In the genomic region with DNA sequence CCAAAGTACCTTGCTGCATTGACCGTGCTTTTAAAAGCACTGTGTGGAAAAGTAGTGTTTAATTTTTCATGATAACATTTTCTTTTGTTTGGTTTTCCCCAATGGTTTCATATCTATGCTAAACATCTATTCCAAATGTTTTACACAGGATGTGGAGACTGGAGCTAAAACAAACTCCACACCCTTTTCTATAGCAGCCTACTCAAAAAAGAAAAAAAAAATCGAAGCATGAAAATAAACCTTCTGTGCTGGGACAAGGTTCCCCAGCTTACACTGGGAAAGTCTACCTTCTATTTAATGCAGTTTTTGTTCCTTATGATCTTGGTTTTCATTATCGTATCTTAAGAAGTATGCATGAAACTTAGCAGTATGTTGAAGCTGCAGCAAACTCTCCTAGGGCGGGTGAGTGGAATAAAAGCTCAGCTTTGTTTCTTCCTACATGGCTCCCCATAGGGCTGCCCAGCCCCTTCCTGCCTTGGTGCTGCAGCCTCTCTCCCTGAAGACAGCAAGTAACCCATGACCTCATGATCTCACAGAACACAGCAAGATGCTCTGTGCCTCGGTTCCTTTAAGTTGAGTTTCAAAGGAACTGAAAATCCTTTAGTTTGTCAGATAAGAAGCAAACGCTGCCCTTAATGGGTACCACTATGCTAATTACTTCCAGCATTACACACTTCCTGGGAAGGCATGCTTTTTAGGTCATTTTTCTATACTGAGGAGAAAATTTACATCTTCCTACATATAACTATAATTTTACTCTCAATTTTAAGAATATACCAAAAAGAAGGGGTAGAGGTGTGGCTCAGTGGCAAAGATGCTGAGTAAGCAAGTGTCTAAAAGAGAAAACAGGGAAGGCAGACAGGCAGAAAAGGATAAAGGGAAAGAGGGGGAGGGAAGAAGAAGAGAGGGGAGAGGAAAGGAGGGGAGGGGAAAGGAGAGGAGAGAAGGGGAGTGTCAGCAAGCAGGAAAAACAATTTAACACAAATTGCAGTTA, we compare ENCODE assay signal across 8 mouse cellular contexts. TPM values are rescaled to one million over a fixed set of nuclear protein-coding genes. Genes with fewer than 3 reads are reported as not detected.
DNase-seq lines count a peak whose midpoint lies in the region; ATAC-seq and TF ChIP-seq lines count a peak whose summit lies in the region.

No protein-coding gene starts in this region.

- no peak overlapping the region for H3K4me3 ChIP-seq in lung, adult 2 months (replicated peaks; ENCODE audit: extremely low read depth, low read depth, low read length)
- no peak overlapping the region for H3K4me3 ChIP-seq in forebrain, embryonic 15.5 days
- no peak overlapping the region for H3K4me3 ChIP-seq in lung, postnatal 0 days (ENCODE audit: low read depth, low read length)
- no peak overlapping the region for H3K4me3 ChIP-seq in stomach, postnatal 0 days (ENCODE audit: low read depth, low read length)

- DNase-seq in lung, adult 18-20 months: peak; percentile 35 to 46
- no peak for DNase-seq in lung, adult 2 months
- peak; percentile 42 for DNase-seq in lung, postnatal 0 days (ENCODE audit: low spot score)
- no peak for DNase-seq in stomach, postnatal 0 days (ENCODE audit: low spot score)
- DNase-seq in adrenal gland, postnatal 10 days: no peak
- DNase-seq in urinary bladder, postnatal 10 days (ENCODE audit: low spot score): no peak
- DNase-seq in right cerebral cortex, adult 18-20 months: no peak

- no peak for TF ChIP-seq POLR2A in lung, adult 2 months (IDR thresholded peaks at IDR 0.05; ENCODE audit: borderline replicate concordance, extremely low read depth, low read depth, low read length)

- peak; percentile 69 for TF ChIP-seq EP300 in lung, postnatal 0 days (IDR thresholded peaks at IDR 0.05)
- no peak for TF ChIP-seq EP300 in stomach, postnatal 0 days (optimal IDR thresholded peaks at IDR 0.05)

- no peak overlapping the region for H3K9ac ChIP-seq in forebrain, embryonic 15.5 days (replicated peaks)
- H3K9ac ChIP-seq in lung, postnatal 0 days (replicated peaks; ENCODE audit: low read depth): no peak overlapping the region
- no peak overlapping the region for H3K9ac ChIP-seq in stomach, postnatal 0 days (ENCODE audit: low read length)

- 25% methylated on average over 6 of the region's 6 CpGs for WGBS in lung, adult 2 months
- WGBS in forebrain, embryonic 15.5 days: 33% methylated on average over 6 of the region's 6 CpGs
- 19% methylated on average over 6 of the region's 6 CpGs for WGBS in lung, postnatal 0 days
- WGBS in stomach, postnatal 0 days: 27% methylated on average over 6 of the region's 6 CpGs

- no peak overlapping the region for H3K27ac ChIP-seq in forebrain, embryonic 15.5 days (replicated peaks)
- peak overlapping the region; percentile 39 for H3K27ac ChIP-seq in lung, postnatal 0 days (ENCODE audit: low read length)
- H3K27ac ChIP-seq in stomach, postnatal 0 days (replicated peaks): peak overlapping the region; percentile 41; the same call in 1 of the 2 replicates

- no peaks in the 10 kb centered on the region for H3K9me3 ChIP-seq in forebrain, embryonic 15.5 days
- no peaks in the 10 kb centered on the region for H3K9me3 ChIP-seq in lung, postnatal 0 days (ENCODE audit: low read length)
- no peaks in the 10 kb centered on the region for H3K9me3 ChIP-seq in stomach, postnatal 0 days (ENCODE audit: control insufficient read depth, low read length)

- no peaks in the 10 kb centered on the region for H3K36me3 ChIP-seq in forebrain, embryonic 15.5 days
- no peaks in the 10 kb centered on the region for H3K36me3 ChIP-seq in lung, postnatal 0 days (ENCODE audit: insufficient read depth, low read length)
- H3K36me3 ChIP-seq in stomach, postnatal 0 days (ENCODE audit: control insufficient read depth, insufficient read depth, low read length): no peaks in the 10 kb centered on the region

- H3K4me1 ChIP-seq in lung, adult 2 months (ENCODE audit: control insufficient read depth, insufficient read depth, low read length): peaks cover 13% of the 10 kb centered on the region
- 0 out of 2 replicates have a peak, but pooled peaks cover 4% of the 10 kb centered on the region for H3K4me1 ChIP-seq in forebrain, embryonic 15.5 days
- peaks cover 8% of the 10 kb centered on the region; the same call in 1 of the 2 replicates for H3K4me1 ChIP-seq in lung, postnatal 0 days (ENCODE audit: insufficient read depth, low read depth, low read length)
- H3K4me1 ChIP-seq in stomach, postnatal 0 days (replicated peaks; ENCODE audit: control insufficient read depth, insufficient read depth): no peaks in the 10 kb centered on the region

- no peak for TF ChIP-seq CTCF in lung, adult 2 months (IDR thresholded peaks at IDR 0.05; ENCODE audit: insufficient read depth, low read length)
- no peak for TF ChIP-seq CTCF in lung, postnatal 0 days (IDR thresholded peaks at IDR 0.05)
- no peak for TF ChIP-seq CTCF in stomach, postnatal 0 days (IDR thresholded peaks at IDR 0.05; ENCODE audit: low read depth)

- H3K27me3 ChIP-seq in forebrain, embryonic 15.5 days: no peaks in the 10 kb centered on the region
- H3K27me3 ChIP-seq in lung, postnatal 0 days (replicated peaks; ENCODE audit: insufficient read depth, low read length): no peaks in the 10 kb centered on the region
- no peaks in the 10 kb centered on the region for H3K27me3 ChIP-seq in stomach, postnatal 0 days (ENCODE audit: control insufficient read depth, insufficient read depth, low read length)

- no peak overlapping the region for H3K4me2 ChIP-seq in forebrain, embryonic 15.5 days (replicated peaks)
- no peak overlapping the region for H3K4me2 ChIP-seq in lung, postnatal 0 days (replicated peaks; ENCODE audit: low read depth, low read length)
- no peak overlapping the region for H3K4me2 ChIP-seq in stomach, postnatal 0 days (replicated peaks; ENCODE audit: low read depth)

- 0 out of 2 replicates have a peak, but pooled peaks have one; percentile 29 for ATAC-seq in forebrain, embryonic 15.5 days (replicated peaks)
- peak; percentile 76 for ATAC-seq in lung, postnatal 0 days
- ATAC-seq in stomach, postnatal 0 days (ENCODE audit: low FRiP score, low TSS enrichment): no peak

RNA-seq across cellular contexts. Expression of gene Cep85l, which starts 34.6 kb away (rescaled TPM):
- polyA plus RNA-seq in lung, adult 2 months (2012; rRNA removed): 6.5 and 7.5 TPM in 2 replicates
- polyA plus RNA-seq in forebrain, embryonic 15.5 days (2015; fragmentation: Nextera tagmentation; extraction: Ambion mirVana): 9.0 and 10.1 TPM in 2 replicates
- polyA plus RNA-seq in lung, postnatal 0 days (2015; fragmentation: Nextera tagmentation; extraction: Ambion mirVana): 10.8 and 11.0 TPM in 2 replicates
- 1.6 and 2.0 TPM in 2 replicates for polyA plus RNA-seq in stomach, postnatal 0 days (2015; fragmentation: Nextera tagmentation; extraction: Ambion mirVana)
- 10 to 100 TPM; 15.7 to 17.4 TPM for total RNA-seq in adrenal gland, postnatal 10 days (2021)

Comparison
In these comparisons a context has a peak if more than half of its experiments do, and no peak if none do; other contexts are left out.
1. DNase-seq: peak in lung, adult 18-20 months (2 of 2) and lung, postnatal 0 days (single experiment); none in lung, adult 2 months (single experiment), stomach, postnatal 0 days (single experiment), adrenal gland, postnatal 10 days (single experiment), urinary bladder, postnatal 10 days (single experiment) and right cerebral cortex, adult 18-20 months (single experiment).